Mouse (Mus musculus): ENCODE results near the gene Prkcd. TPM values are rescaled to one million over a fixed set of nuclear protein-coding genes. Genes with fewer than 3 reads are reported as not detected.

Gene Prkcd
- polyA plus RNA-seq, 1 experiment from 2014 or later = 54.0 TPM

DNA sequence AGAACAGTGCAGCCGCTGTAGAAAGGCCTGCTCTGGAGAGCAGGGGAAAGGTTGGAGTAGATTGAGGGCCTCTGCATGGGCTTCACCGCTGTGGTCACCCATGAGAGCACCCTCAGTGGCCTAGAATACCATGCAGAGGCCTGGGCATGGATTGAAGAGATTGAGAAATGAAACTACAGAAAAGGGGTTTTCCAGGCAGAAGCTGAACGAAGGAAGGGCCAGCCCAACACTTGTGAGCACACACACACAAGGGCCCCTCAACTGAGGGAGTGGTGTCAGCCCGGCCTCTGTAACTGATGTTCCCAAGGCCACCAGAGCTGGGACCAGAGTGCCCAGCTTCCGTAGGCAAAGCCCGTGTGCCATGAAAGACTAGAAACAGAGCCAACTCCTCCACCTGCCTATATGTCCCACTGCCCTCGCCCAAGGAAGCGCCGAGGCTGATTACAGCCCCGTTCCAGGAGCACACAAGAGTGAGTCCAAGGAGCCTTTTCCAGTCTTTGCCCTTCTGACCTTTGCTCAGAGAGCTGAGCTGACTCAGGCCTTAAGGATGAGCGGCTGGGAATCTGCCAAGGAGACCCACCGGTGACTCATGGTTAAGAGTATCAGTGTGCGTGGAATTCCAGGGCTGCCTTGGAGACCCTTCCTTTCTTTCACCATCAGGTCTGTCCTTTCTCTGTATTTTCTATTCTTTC lies 9.4 kb upstream of the Prkcd start:
- H3K4me1 ChIP-seq (ENCODE audit: insufficient read depth) = peaks cover 4% of the 10 kb centered on the region; the same call in 1 of the 2 replicates
- no peak overlapping the region for H3K4me3 ChIP-seq (ENCODE audit: low read depth, low read length)
- ATAC-seq (ENCODE audit: insufficient read depth) (no peak), DNase-seq (no peak)
- WGBS = 73% methylated on average over 13 of the region's 13 CpGs
- no peak overlapping the region for H3K9ac ChIP-seq
- TF ChIP-seq CTCF (IDR thresholded peaks at IDR 0.05; ENCODE audit: low read depth) = no peak
- H3K9me3 ChIP-seq (ENCODE audit: low read depth, low read length) = no peaks in the 10 kb centered on the region
- no peak overlapping the region for H3K4me2 ChIP-seq
- H3K36me3 ChIP-seq (ENCODE audit: insufficient read depth) = no peaks in the 10 kb centered on the region
- H3K27ac ChIP-seq (ENCODE audit: low read depth) = no peak overlapping the region
- no peaks in the 10 kb centered on the region for H3K27me3 ChIP-seq (ENCODE audit: insufficient read depth, low read length)

DNA sequence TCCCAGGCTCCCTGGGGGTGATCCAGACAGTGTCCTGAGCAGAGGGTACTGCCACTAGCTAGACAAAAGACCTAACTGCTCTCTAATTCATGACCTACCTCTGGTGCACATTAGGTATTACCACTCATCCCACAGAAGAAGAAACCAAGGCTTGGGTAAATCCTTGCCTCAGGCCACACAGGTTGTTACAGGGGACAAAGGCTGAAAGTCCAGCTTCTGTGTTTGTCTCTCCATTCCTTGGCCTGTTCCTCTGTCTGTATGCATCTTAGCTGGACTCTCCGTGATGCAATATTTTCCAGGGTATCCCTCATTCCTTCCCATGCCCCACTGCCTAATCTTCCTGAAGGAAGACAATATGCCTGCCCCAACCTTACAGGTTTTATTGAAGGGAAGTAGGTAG lies 8.4 kb upstream of the Prkcd start:
- H3K27me3 ChIP-seq (ENCODE audit: insufficient read depth, low read length) = no peaks in the 10 kb centered on the region
- no peak for TF ChIP-seq CTCF (IDR thresholded peaks at IDR 0.05; ENCODE audit: low read depth)
- no peak for ATAC-seq (ENCODE audit: insufficient read depth)
- DNase-seq = no peak
- H3K9me3 ChIP-seq (ENCODE audit: low read depth, low read length) = no peaks in the 10 kb centered on the region
- no peaks in the 10 kb centered on the region for H3K36me3 ChIP-seq (ENCODE audit: insufficient read depth)
- peaks cover 4% of the 10 kb centered on the region; the same call in 1 of the 2 replicates for H3K4me1 ChIP-seq (ENCODE audit: insufficient read depth)
- H3K4me2 ChIP-seq = no peak overlapping the region
- no peak overlapping the region for H3K4me3 ChIP-seq (ENCODE audit: low read depth, low read length)
- H3K9ac ChIP-seq = no peak overlapping the region
- no peak overlapping the region for H3K27ac ChIP-seq (ENCODE audit: low read depth)
- 77% methylated on average over 1 of the region's 1 CpGs for WGBS

DNA sequence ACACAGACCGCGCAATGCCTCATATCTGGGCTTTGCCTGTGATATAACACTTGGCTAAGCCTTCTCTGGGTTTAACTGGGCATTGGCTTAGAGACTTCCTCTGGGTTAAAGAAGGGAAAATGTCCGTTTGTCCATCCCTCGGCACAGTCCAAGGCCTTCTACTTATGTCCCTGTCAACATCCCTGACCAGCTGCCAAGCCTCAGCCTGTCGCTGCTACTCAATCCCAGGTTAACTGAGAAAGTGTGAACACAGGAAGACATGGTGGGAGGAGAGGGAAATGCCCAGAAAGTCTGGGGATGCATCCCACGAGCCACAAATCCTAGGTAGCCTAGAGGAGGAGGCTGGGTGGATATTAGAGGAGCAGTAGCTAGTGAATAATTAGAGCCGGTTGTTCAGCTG lies 7.7 kb upstream of the Prkcd start:
- no peaks in the 10 kb centered on the region for H3K36me3 ChIP-seq (ENCODE audit: insufficient read depth)
- no peak for ATAC-seq (ENCODE audit: insufficient read depth)
- no peak overlapping the region for H3K27ac ChIP-seq (ENCODE audit: low read depth)
- no peak overlapping the region for H3K9ac ChIP-seq
- no peak overlapping the region for H3K4me3 ChIP-seq (ENCODE audit: low read depth, low read length)
- TF ChIP-seq CTCF (IDR thresholded peaks at IDR 0.05; ENCODE audit: low read depth) = no peak
- no peak overlapping the region for H3K4me2 ChIP-seq
- no peaks in the 10 kb centered on the region for H3K9me3 ChIP-seq (ENCODE audit: low read depth, low read length)
- H3K27me3 ChIP-seq (ENCODE audit: insufficient read depth, low read length) = no peaks in the 10 kb centered on the region
- 66% methylated on average over 7 of the region's 7 CpGs for WGBS
- peaks cover 4% of the 10 kb centered on the region; the same call in 1 of the 2 replicates for H3K4me1 ChIP-seq (ENCODE audit: insufficient read depth)
- DNase-seq = no peak

DNA sequence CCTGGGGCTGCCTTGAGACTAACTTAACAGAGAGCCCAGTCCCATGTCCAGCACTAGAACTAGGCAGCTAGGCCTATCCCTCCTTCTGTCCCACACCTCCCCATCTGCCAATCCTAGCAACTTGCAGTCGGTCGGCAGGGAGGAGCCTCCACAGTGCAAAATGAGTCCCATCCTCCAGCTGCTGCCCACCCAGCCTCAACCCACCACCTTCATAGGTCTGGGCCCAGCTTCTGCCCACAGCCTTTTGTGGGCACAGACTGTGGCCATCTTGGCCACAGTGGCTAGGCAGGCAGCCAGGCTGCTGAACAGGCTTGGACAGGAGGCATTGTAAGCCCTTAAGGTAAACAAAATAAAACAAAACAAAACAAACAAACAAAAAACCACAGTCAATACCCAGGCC lies 5.8 kb upstream of the Prkcd start:
- Histone ChIP-seq H3K27me3 (ENCODE audit: insufficient read depth, low read length) (no peaks in the 10 kb centered on the region), H3K4me3 (ENCODE audit: low read depth, low read length) (no peak overlapping the region), H3K4me2 (no peak overlapping the region), H3K27ac (ENCODE audit: low read depth) (peak overlapping the region; percentile 77), H3K36me3 (ENCODE audit: insufficient read depth) (no peaks in the 10 kb centered on the region), H3K9me3 (ENCODE audit: low read depth, low read length) (no peaks in the 10 kb centered on the region), H3K9ac (no peak overlapping the region), H3K4me1 (ENCODE audit: insufficient read depth) (peaks cover 4% of the 10 kb centered on the region; the same call in 1 of the 2 replicates)
- DNase-seq (no peak), ATAC-seq (ENCODE audit: insufficient read depth) (no peak)
- TF ChIP-seq CTCF (IDR thresholded peaks at IDR 0.05; ENCODE audit: low read depth) = no peak
- WGBS = 39% methylated on average over 2 of the region's 2 CpGs

DNA sequence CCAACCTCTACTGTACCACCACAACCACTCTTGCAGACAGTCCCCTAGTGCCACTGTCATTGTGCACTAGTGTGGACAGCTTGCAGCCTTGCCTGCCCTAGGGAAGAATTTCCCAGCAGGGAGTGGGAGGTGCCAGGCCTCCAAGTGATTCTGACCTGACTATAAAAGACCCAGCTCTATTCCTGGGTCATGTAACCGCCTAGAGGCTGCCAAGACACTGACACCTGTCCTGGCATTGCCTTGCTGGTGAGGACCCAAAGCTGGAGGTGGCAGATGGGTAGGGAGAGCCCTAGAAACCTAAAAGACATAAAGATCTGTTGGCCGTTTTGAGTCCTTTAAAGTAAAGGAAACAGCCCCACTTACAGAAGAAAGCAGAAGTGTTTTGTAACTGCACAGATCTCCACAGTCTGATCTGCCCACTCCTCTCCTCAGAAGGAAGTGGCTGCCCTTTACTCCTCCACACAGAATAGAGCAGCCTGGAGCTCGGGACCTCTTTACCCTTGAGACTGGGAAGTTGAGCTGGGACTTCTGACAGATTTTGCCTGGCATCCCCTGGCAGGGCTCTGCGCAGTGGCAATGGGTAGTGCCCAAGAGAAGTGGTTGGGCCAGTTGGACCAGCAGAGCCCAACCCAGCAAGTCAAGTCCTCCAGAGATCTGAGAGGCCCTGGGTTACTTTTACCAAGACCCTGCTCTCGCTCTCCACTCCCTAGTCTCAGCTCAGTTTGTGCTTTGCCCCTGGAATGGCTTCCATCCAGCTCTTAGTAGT lies 5.0 kb upstream of the Prkcd start:
- Histone ChIP-seq H3K9me3 (ENCODE audit: low read depth, low read length) (no peaks in the 10 kb centered on the region), H3K27me3 (ENCODE audit: insufficient read depth, low read length) (no peaks in the 10 kb centered on the region), H3K4me2 (peak overlapping the region; percentile 12; the same call in 1 of the 2 replicates), H3K27ac (ENCODE audit: low read depth) (peak overlapping the region; percentile 77), H3K4me3 (ENCODE audit: low read depth, low read length) (no peak overlapping the region), H3K36me3 (ENCODE audit: insufficient read depth) (no peaks in the 10 kb centered on the region), H3K9ac (no peak overlapping the region), H3K4me1 (ENCODE audit: insufficient read depth) (peaks cover 4% of the 10 kb centered on the region; the same call in 1 of the 2 replicates)
- ATAC-seq (ENCODE audit: insufficient read depth) = no peak
- WGBS = 55% methylated on average over 5 of the region's 5 CpGs
- DNase-seq = peak; percentile 51
- no peak for TF ChIP-seq CTCF (IDR thresholded peaks at IDR 0.05; ENCODE audit: low read depth)

DNA sequence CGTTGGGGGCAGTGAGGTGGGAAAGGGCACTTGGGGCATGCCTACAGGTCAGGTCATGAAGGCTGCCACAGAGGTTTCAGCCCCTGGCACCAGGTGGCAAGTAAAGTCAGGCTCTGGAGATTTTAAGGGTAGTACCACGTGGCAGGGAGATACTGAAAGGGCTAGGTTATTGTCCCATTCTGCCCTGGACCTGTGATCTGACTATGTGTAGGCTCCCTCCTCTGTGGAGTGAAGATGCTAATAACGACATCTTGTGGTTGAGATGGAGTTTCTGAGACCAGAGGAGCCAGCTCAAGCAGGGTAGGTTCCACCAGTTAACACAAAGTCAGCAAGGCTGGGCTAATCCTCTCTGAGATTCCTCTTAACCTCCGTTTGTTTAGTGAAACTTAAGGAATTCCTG lies 3.8 kb upstream of the Prkcd start:
- ATAC-seq (ENCODE audit: insufficient read depth) (no peak), DNase-seq (no peak)
- Histone ChIP-seq H3K36me3 (ENCODE audit: insufficient read depth) (no peaks in the 10 kb centered on the region), H3K4me3 (ENCODE audit: low read depth, low read length) (no peak overlapping the region), H3K9me3 (ENCODE audit: low read depth, low read length) (no peaks in the 10 kb centered on the region), H3K4me2 (no peak overlapping the region), H3K27me3 (ENCODE audit: insufficient read depth, low read length) (no peaks in the 10 kb centered on the region), H3K27ac (ENCODE audit: low read depth) (no peak overlapping the region), H3K9ac (no peak overlapping the region), H3K4me1 (ENCODE audit: insufficient read depth) (peaks cover 4% of the 10 kb centered on the region; the same call in 1 of the 2 replicates)
- TF ChIP-seq CTCF (IDR thresholded peaks at IDR 0.05; ENCODE audit: low read depth) = no peak
- WGBS = 43% methylated on average over 4 of the region's 4 CpGs

DNA sequence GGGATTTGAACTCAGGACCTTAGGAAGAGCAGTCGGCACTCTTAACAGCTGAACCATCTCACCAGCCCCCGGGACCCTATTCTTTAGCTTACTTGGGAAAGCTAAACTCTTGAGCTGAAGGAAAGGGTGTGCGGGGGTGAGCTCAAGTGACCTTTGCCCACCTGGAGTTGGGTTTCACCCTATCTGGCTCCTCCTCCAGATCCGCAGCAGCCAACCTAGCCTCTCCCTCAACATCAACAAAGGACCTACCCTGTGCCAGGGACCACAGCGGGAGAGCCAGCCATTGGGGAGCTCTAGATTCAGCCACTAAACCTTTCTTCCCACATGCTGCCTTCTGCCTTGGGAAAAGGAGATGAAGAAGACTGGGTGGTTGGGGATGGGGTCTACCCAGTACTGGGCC lies 2.2 kb upstream of the Prkcd start:
- H3K9me3 ChIP-seq (ENCODE audit: low read depth, low read length) = no peaks in the 10 kb centered on the region
- no peak overlapping the region for H3K9ac ChIP-seq
- H3K4me3 ChIP-seq (ENCODE audit: low read depth, low read length) = no peak overlapping the region
- DNase-seq (no peak), ATAC-seq (ENCODE audit: insufficient read depth) (no peak)
- H3K27ac ChIP-seq (ENCODE audit: low read depth) = no peak overlapping the region
- H3K36me3 ChIP-seq (ENCODE audit: insufficient read depth) = no peaks in the 10 kb centered on the region
- no peak overlapping the region for H3K4me2 ChIP-seq
- H3K4me1 ChIP-seq (ENCODE audit: insufficient read depth) = peaks cover 4% of the 10 kb centered on the region; the same call in 1 of the 2 replicates
- no peak for TF ChIP-seq CTCF (IDR thresholded peaks at IDR 0.05; ENCODE audit: low read depth)
- WGBS = 79% methylated on average over 5 of the region's 5 CpGs
- H3K27me3 ChIP-seq (ENCODE audit: insufficient read depth, low read length) = no peaks in the 10 kb centered on the region
